Mouse (Mus musculus): ENCODE data around the gene Map2k2. TPM values are rescaled to one million over a fixed set of nuclear protein-coding genes. Genes with fewer than 3 reads are reported as not detected.

The Map2k2 gene
- polyA plus RNA-seq, 1 experiment = 135 TPM

DNA sequence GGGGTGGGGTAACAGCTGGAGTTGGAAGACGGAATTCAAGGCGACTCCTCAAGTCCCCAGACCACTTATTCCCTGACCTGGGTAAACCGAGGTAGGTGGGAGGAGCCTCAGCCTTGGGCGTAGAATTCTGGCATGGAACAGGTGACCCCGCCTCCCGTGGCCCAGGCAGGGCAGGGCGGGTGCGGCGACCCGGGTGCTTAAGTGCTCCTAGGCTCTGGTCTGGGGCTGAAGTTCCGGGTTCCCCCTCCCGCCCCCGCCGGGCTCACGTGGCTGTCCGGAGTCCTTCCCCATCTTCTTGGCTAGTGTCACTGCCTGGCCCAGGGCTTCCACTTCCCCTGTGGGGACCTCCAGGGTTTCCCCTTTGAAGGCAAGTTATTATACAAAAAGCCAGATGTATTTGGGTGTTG lies 28.5 kb downstream of the Map2k2 start:
- H3K4me1 ChIP-seq (ENCODE audit: control insufficient read depth, insufficient read depth, insufficient read length) = peaks cover 20% of the 10 kb centered on the region
- no peaks in the 10 kb centered on the region for H3K27me3 ChIP-seq (ENCODE audit: control insufficient read depth, insufficient read depth, low read length)
- H3K4me3 ChIP-seq (ENCODE audit: extremely low read depth, insufficient read depth, insufficient read length) = peak overlapping the region; percentile 46
- TF ChIP-seq CTCF (IDR thresholded peaks at IDR 0.05; ENCODE audit: extremely low read depth, insufficient read depth, insufficient read length, insufficient replicate concordance) = no peak
- no peak; the same call in 1 of the 2 replicates for TF ChIP-seq POLR2A (IDR thresholded peaks at IDR 0.05; ENCODE audit: low read depth, low read length)
- H3K27ac ChIP-seq (ENCODE audit: insufficient read depth, low read length) = peak overlapping the region; percentile 95
- H3K36me3 ChIP-seq (ENCODE audit: control insufficient read depth, insufficient read depth, low read length) = no peaks in the 10 kb centered on the region
- peak; percentile 74 to 92 for DNase-seq (ENCODE audit: low read depth in 1 of 2, low spot score in 2 of 2)
- whole genome bisulfite sequencing = 3% methylated on average over 16 of the region's 16 CpGs

DNA sequence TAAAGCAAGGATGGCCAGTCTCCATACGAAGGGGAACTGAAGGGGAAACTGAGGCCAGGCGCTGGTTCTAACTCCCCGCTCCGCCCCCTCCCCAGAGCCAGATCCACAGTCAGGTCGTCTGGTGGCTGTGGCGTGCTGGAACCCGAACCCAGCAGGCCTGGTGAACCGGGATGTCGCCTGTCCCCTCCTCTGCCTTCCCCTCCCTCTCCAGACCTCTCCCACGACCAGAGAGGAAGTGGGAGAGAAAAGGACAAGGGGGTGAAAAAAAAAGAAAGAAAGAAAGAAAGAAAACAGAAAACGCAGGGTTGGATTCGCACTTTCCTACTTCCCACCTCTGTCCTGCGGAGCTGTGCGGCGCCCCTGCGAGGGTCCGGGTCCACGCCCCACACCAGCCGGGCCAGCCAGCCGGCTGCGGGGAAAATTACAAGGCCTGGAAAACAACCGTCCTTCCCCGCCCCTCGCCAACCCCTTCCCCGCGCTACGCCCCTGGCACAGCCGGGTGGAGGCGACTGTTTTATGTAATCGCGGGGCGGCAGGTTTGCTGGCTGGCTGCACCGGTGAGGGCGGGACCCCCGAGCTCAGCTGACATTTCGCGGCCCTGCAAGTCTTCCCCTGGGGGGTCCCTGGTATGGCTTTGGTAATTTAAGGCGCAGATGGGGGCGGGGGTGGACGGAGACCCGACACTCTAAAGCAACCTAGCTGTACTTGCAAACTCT lies 29.4 kb downstream of the Map2k2 start, which contains the start of gene Zbtb7a:
Gene Zbtb7a, plus strand, starts transcription at position 255 of the 716 bp plus-strand sequence.
- H3K27me3 ChIP-seq (ENCODE audit: control insufficient read depth, insufficient read depth, low read length) = no peaks in the 10 kb centered on the region
- peak within 1 kb of the TSS; percentile 95 for H3K27ac ChIP-seq (ENCODE audit: insufficient read depth, low read length)
- peak within 1 kb of the TSS; percentile 81 for H3K4me3 ChIP-seq (ENCODE audit: extremely low read depth, insufficient read depth, insufficient read length)
- TF ChIP-seq CTCF (IDR thresholded peaks at IDR 0.05; ENCODE audit: extremely low read depth, insufficient read depth, insufficient read length, insufficient replicate concordance) (no peak), POLR2A (IDR thresholded peaks at IDR 0.05; ENCODE audit: low read depth, low read length) (no peak)
- H3K4me1 ChIP-seq (ENCODE audit: control insufficient read depth, insufficient read depth, insufficient read length) = peaks cover 25% of the 10 kb centered on the region
- WGBS = 2% methylated on average over 41 of the region's 41 CpGs
- DNase-seq (ENCODE audit: low read depth in 1 of 2, low spot score in 2 of 2) = no peak
- no peaks in the 10 kb centered on the region for H3K36me3 ChIP-seq (ENCODE audit: control insufficient read depth, insufficient read depth, low read length)

DNA sequence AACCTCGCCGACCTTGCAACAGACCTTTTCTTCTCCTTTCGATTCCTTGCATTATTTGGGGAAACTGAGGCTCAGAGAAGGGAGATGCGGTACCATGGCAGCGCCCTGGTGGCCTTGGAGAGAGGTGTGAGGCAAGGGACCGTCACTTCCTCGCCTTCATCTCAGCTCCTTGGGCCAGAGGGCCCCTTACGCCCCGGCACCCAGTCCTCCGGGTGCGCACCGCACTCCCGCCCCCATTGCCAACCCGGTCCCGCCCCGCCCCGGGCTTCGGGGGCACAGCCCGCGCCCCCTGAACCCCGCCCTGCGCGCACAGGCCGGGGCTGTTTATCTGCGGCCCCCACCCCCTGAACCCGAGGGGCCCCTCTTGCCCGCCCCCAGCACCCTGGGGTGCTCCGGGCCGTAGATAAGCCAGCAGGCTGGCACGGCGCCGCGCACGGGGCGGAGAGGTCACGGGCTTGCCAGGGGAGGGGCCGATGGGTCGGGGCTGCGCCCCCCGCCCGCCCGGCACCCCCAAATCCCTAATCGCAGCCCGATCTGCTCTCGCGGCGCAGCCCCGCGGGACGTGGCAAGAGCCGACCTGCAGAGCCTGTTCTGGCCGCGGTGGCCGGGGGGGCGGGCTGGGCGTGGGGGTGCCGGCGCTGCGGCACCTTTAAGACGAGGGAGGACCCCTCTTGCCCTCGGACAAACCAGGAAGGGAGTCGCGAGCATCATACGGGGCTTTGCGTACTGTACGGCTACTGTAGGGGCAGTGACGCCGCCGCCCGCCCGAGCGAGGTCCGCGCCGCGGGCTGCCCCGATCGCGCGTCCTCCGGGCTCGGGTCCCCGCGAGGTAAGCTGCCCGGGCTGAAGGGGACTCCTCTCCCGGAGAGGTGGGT lies 30.4 kb downstream of the Map2k2 start:
- WGBS = under 1% methylated on average over 81 of the region's 86 CpGs
- peak; percentile 52 to 70 for DNase-seq (ENCODE audit: low read depth in 1 of 2, low spot score in 2 of 2)
- peaks cover 33% of the 10 kb centered on the region for H3K4me1 ChIP-seq (ENCODE audit: control insufficient read depth, insufficient read depth, insufficient read length)
- H3K4me3 ChIP-seq (ENCODE audit: extremely low read depth, insufficient read depth, insufficient read length) = peak overlapping the region; percentile 81
- no peaks in the 10 kb centered on the region for H3K27me3 ChIP-seq (ENCODE audit: control insufficient read depth, insufficient read depth, low read length)
- TF ChIP-seq POLR2A (IDR thresholded peaks at IDR 0.05; ENCODE audit: low read depth, low read length) (peak; percentile 71), CTCF (IDR thresholded peaks at IDR 0.05; ENCODE audit: extremely low read depth, insufficient read depth, insufficient read length, insufficient replicate concordance) (no peak)
- H3K36me3 ChIP-seq (ENCODE audit: control insufficient read depth, insufficient read depth, low read length) = no peaks in the 10 kb centered on the region
- H3K27ac ChIP-seq (ENCODE audit: insufficient read depth, low read length) = peak overlapping the region; percentile 95

DNA sequence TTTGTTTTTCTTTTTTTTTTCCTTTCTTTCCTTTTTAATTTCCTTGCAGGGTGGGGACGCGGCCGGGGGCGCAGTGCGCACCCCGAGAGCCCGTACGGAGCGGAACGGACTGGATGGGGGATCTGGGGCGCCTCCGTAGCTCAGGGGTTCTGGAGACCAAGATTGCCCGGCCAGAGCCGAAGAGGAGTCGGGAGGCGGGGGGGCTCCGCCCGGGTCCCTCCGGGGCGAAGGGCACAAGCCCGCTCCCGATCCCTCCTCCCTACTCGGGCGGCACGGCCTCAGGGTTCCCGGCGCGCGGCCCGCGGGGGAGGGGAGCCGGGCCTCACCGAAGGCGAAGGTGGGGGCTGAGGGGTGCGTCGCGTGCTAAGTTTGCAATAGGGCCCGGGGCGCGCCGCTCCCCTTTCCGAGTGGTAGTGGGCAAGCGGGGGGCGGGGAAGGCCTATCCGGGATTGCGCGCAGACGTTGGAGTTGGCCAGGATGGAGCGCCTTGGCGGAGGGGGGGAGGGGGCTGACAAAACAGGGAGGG lies 31.1 kb downstream of the Map2k2 start:
- DNase-seq (ENCODE audit: low read depth in 1 of 2, low spot score in 2 of 2) = peak in 1 of 2 experiments; percentile 72
- TF ChIP-seq CTCF (IDR thresholded peaks at IDR 0.05; ENCODE audit: extremely low read depth, insufficient read depth, insufficient read length, insufficient replicate concordance) = no peak
- peak overlapping the region; percentile 95 for H3K27ac ChIP-seq (ENCODE audit: insufficient read depth, low read length)
- H3K27me3 ChIP-seq (ENCODE audit: control insufficient read depth, insufficient read depth, low read length) = no peaks in the 10 kb centered on the region
- under 1% methylated on average over 48 of the region's 50 CpGs for WGBS
- peak overlapping the region; percentile 81 for H3K4me3 ChIP-seq (ENCODE audit: extremely low read depth, insufficient read depth, insufficient read length)
- H3K36me3 ChIP-seq (ENCODE audit: control insufficient read depth, insufficient read depth, low read length) = no peaks in the 10 kb centered on the region
- peaks cover 39% of the 10 kb centered on the region for H3K4me1 ChIP-seq (ENCODE audit: control insufficient read depth, insufficient read depth, insufficient read length)

DNA sequence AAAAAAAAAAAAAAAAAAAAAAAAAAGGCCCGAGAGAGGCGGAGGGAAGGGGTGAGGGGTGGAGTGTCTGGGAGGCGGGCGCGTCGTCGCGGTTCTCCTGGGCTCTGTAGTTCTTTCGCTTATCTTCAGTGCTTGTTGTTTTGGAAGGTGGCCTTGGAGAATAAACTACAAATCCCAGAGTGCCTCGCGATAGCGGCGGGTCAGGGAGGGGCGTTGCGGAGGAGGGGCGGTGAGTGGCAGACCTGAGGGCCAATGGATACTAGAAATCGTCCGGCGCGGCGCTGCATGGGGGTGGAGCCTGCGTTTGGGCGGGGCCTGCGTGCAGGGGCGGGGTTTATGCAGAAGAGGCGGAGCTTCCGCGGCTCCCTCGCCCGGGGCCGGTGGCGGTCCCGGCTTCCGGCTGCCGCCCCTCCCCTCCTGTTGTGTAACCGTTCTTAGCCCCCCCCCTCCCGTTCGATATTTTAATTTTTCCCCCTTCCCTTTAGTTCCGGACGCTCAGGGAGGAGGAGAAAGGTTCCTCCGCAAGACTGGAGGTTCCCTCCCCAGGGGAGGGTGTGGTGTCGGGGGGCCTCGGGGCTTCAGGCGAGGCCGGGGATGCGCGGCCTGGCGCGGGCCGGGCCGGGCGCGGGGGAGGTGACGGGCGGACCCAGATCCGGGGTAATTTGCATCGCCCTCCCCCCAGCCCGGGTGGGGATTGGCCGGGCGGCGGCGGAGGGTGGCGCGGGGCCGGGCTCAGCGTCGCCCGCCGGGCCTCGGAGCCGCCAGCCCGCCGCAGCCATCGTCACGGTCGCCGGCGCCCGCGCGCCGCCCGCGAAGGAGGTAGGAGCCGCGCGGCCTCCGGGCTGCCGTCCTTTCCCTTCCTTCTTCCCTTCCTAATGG lies 31.8 kb downstream of the Map2k2 start:
- Histone ChIP-seq H3K27me3 (ENCODE audit: control insufficient read depth, insufficient read depth, low read length) (no peaks in the 10 kb centered on the region), H3K27ac (ENCODE audit: insufficient read depth, low read length) (peak overlapping the region; percentile 95), H3K4me1 (ENCODE audit: control insufficient read depth, insufficient read depth, insufficient read length) (peaks cover 42% of the 10 kb centered on the region), H3K4me3 (ENCODE audit: extremely low read depth, insufficient read depth, insufficient read length) (peak overlapping the region; percentile 83), H3K36me3 (ENCODE audit: control insufficient read depth, insufficient read depth, low read length) (no peaks in the 10 kb centered on the region)
- DNase-seq (ENCODE audit: low read depth in 1 of 2, low spot score in 2 of 2) = peak; percentile 98
- WGBS = 1% methylated on average over 72 of the region's 89 CpGs
- TF ChIP-seq POLR2A (IDR thresholded peaks at IDR 0.05; ENCODE audit: low read depth, low read length) (no peak), CTCF (IDR thresholded peaks at IDR 0.05; ENCODE audit: extremely low read depth, insufficient read depth, insufficient read length, insufficient replicate concordance) (no peak)

All from spleen, adult 2 months (tissue).